Mouse (Mus musculus): Measurements from ENCODE around the gene Tmem131. TPM values are rescaled to one million over a fixed set of nuclear protein-coding genes. Genes with fewer than 3 reads are reported as not detected.

Gene Tmem131
- polyA plus RNA-seq, 1 experiment: 169 TPM

DNA sequence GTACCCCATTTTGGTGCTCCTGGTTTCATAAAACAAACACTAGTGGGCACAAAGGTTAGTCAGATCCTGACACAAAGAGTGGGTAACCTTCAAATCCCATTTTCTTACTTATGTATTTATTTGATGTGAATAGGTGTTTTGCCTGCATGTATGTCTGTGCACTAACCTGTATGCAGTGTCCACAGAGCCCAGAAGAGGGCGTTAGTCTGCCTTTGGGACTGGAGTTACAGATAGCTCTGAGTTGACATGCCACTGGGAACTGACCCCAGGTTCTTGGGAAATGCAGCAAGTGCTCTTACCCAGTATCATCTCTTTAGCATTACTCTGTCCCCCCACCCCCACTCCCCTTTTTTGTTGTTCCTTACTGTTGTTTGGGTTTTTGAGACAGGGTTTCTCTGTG, 95.4 kb downstream of the Tmem131 start:
- no peak for TF ChIP-seq POLR2A (IDR thresholded peaks at IDR 0.05; ENCODE audit: insufficient read depth, low read depth, low read length)
- no peak for TF ChIP-seq CTCF (IDR thresholded peaks at IDR 0.05; ENCODE audit: insufficient read depth, low read depth, low read length)
- H3K4me3 ChIP-seq (ENCODE audit: insufficient read depth, low read depth, low read length): no peak overlapping the region
- peaks cover 11% of the 10 kb centered on the region for H3K4me1 ChIP-seq (ENCODE audit: control insufficient read depth, insufficient read depth, low read length)
- 100% methylated on average over 1 of the region's 1 CpGs for WGBS
- H3K27ac ChIP-seq (ENCODE audit: insufficient read depth, low read depth, low read length): no peak overlapping the region

DNA sequence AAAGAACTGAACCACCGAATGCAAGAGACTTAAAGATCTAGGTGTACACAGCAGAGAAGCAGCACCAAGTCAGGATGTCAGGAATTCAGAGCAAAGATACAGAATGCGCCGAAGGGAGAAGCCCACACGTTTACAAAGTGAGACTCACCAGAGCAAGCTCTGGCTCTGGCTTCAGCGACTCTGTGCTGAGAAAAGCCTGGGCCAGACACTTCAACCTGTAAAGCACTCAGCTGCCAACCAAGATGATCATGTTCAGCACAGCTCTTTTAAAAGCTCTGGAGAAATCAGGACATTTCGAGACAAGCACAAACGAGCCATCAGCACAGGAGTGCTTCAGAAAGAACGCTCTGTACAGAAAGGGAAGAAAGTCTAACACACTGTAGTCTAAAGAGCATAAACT, 96.2 kb downstream of the Tmem131 start:
- TF ChIP-seq CTCF (IDR thresholded peaks at IDR 0.05; ENCODE audit: insufficient read depth, low read depth, low read length): no peak
- no peak for TF ChIP-seq POLR2A (IDR thresholded peaks at IDR 0.05; ENCODE audit: insufficient read depth, low read depth, low read length)
- 79% methylated on average over 8 of the region's 8 CpGs for WGBS
- H3K4me3 ChIP-seq (ENCODE audit: insufficient read depth, low read depth, low read length): no peak overlapping the region
- peaks cover 11% of the 10 kb centered on the region for H3K4me1 ChIP-seq (ENCODE audit: control insufficient read depth, insufficient read depth, low read length)
- no peak overlapping the region for H3K27ac ChIP-seq (ENCODE audit: insufficient read depth, low read depth, low read length)

DNA sequence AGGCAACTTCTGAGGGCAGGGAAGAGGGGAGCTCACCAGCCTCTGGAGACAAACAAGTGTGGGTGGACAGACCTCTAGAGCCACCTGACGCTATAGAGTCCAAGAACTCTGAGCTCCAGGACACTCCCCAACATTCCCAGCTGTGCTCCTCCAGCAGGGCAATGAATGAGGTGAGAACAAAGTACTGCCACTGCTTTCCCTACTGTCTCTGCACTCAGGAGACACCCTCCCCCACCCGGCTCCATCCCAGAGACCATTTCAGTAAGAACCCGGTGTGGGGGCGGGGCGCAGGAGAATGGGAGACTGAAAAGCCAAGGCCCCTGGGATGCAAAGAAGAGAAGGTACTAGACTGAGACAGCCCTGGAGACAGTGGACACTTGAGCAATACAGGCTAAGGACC, 98.4 kb downstream of the Tmem131 start:
- peaks cover 5% of the 10 kb centered on the region for H3K4me1 ChIP-seq (ENCODE audit: control insufficient read depth, insufficient read depth, low read length)
- H3K4me3 ChIP-seq (ENCODE audit: insufficient read depth, low read depth, low read length): no peak overlapping the region
- WGBS: 40% methylated on average over 5 of the region's 5 CpGs
- TF ChIP-seq POLR2A (IDR thresholded peaks at IDR 0.05; ENCODE audit: insufficient read depth, low read depth, low read length) (no peak), CTCF (IDR thresholded peaks at IDR 0.05; ENCODE audit: insufficient read depth, low read depth, low read length) (no peak)
- H3K27ac ChIP-seq (ENCODE audit: insufficient read depth, low read depth, low read length): no peak overlapping the region

DNA sequence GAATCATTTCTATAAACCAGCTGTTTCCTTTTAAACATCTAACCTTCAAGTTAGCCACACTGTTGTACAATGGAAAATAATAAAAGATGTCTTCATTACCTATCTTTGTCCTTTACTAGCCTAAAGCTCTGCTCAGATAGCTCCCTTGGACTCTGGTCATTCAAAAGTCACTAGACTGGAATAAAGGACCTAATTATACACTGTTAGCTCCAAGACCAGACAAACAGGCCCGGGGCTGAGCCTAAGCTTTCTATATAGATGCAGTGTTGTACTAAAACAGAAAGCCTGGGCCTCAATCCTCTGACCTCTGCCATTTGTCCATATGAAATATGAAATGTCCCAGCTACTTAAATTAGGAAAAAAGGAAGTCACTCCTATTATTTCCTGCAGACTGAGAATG, 101.7 kb downstream of the Tmem131 start:
- Histone ChIP-seq H3K4me1 (ENCODE audit: control insufficient read depth, insufficient read depth, low read length) (peaks cover 5% of the 10 kb centered on the region), H3K4me3 (ENCODE audit: insufficient read depth, low read depth, low read length) (no peak overlapping the region), H3K27ac (ENCODE audit: insufficient read depth, low read depth, low read length) (no peak overlapping the region)
- WGBS: 20% methylated on average over 1 of the region's 1 CpGs
- TF ChIP-seq POLR2A (IDR thresholded peaks at IDR 0.05; ENCODE audit: insufficient read depth, low read depth, low read length) (no peak), CTCF (IDR thresholded peaks at IDR 0.05; ENCODE audit: insufficient read depth, low read depth, low read length) (no peak)

DNA sequence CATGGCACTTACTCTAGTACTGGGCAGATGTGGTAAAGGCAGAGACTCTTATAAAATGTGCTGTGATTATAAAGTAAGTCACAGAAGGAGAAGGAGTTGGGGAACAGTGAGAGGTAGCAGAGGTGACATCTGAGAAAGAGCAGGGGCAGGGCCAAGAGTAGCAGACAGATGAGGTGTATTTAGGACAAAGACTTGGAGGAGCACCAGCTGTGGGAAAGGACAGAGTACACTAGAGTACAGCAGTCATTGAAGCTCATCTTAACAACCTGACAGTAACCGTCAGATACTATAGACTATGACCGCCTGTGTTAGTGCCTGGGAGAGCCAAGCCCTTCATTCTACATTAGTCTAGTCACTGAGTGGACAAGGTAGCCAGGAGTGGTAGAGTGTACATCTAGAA, 102.5 kb downstream of the Tmem131 start:
- 91% methylated on average over 2 of the region's 2 CpGs for WGBS
- no peak overlapping the region for H3K27ac ChIP-seq (ENCODE audit: insufficient read depth, low read depth, low read length)
- peaks cover 5% of the 10 kb centered on the region for H3K4me1 ChIP-seq (ENCODE audit: control insufficient read depth, insufficient read depth, low read length)
- TF ChIP-seq CTCF (IDR thresholded peaks at IDR 0.05; ENCODE audit: insufficient read depth, low read depth, low read length): no peak
- no peak for TF ChIP-seq POLR2A (IDR thresholded peaks at IDR 0.05; ENCODE audit: insufficient read depth, low read depth, low read length)
- no peak overlapping the region for H3K4me3 ChIP-seq (ENCODE audit: insufficient read depth, low read depth, low read length)

DNA sequence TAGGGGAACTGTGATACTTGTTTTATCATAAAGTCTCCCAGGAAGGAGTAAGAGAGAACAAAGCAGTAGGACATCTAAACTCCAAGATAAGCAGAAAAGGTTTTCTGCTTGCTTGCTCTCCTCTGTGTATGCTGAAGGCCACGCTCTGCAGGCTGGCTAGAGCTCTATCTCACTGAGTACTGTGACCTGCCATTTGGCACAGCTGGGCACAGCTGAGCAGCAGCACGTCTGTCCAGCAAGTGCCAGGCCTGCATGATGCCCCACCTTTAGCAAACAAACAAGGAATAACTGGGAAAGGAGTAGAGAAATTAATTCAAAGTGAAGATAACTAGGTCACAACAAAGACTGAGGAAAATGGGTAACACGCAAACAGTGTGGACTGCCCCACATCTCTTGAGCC, 103.6 kb downstream of the Tmem131 start:
- peaks cover under 1% of the 10 kb centered on the region for H3K4me1 ChIP-seq (ENCODE audit: control insufficient read depth, insufficient read depth, low read length)
- H3K27ac ChIP-seq (ENCODE audit: insufficient read depth, low read depth, low read length): no peak overlapping the region
- H3K4me3 ChIP-seq (ENCODE audit: insufficient read depth, low read depth, low read length): no peak overlapping the region
- TF ChIP-seq POLR2A (IDR thresholded peaks at IDR 0.05; ENCODE audit: insufficient read depth, low read depth, low read length): no peak
- WGBS: 81% methylated on average over 3 of the region's 3 CpGs

DNA sequence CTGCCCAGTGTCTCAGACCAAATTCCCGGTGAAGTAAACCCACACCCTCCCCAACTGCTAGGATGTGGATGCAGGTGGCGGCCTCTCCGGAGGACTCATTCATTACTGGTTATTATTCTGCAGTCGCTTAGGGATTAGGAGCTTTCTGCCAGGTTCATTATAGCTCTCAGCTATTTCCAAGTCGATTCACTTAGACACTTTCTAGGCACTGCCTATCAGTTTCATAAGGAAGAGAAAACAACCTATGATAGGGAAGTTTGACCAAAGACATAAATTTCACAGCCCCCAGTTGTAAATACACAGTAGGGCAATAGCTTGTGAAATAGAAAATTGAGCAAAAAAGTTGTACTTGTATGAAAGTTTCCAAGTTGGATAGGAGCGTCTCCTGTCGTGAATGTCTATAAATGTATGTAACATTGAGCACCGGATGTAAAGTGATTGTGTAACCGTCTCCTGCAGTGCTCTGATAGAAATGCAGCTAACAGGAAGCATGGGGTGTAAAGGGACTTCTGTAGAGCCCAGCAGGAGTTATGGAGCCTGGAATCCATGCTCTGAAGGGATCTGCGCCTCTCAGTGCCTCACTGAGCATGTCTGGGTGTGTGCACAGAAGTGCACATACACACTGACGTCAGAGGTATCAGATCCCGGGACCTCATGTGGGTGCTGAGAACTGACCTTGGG, 107.1 kb downstream of the Tmem131 start:
- Histone ChIP-seq H3K4me1 (ENCODE audit: control insufficient read depth, insufficient read depth, low read length) (peaks cover 1% of the 10 kb centered on the region; the same call in 1 of the 2 replicates), H3K4me3 (ENCODE audit: insufficient read depth, low read depth, low read length) (no peak overlapping the region), H3K27ac (ENCODE audit: insufficient read depth, low read depth, low read length) (no peak overlapping the region)
- 49% methylated on average over 12 of the region's 12 CpGs for whole genome bisulfite sequencing
- no peak for TF ChIP-seq CTCF (IDR thresholded peaks at IDR 0.05; ENCODE audit: insufficient read depth, low read depth, low read length)
- TF ChIP-seq POLR2A (IDR thresholded peaks at IDR 0.05; ENCODE audit: insufficient read depth, low read depth, low read length): no peak

DNA sequence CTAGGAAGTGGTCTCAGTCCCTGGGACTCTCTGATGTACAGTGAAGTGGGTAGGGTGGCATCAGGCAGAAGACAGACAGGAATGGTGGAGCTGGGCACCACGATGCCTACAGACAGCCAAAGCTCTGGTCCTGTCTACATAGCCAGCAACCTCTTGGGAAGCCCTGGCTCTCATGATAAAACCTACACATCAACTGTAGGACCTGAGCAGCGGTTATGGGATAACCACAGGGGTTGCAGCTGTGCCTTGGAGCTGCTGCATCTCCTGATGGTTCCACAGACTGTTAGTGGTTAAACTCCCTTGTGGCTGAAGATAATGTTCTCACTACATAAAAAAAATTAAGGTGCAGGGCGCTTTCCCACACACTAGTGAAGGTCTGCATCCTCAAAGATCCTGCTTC, 107.9 kb downstream of the Tmem131 start:
- no peak for TF ChIP-seq POLR2A (IDR thresholded peaks at IDR 0.05; ENCODE audit: insufficient read depth, low read depth, low read length)
- Histone ChIP-seq H3K27ac (ENCODE audit: insufficient read depth, low read depth, low read length) (no peak overlapping the region), H3K4me1 (ENCODE audit: control insufficient read depth, insufficient read depth, low read length) (peaks cover 7% of the 10 kb centered on the region), H3K4me3 (ENCODE audit: insufficient read depth, low read depth, low read length) (no peak overlapping the region)
- WGBS: 88% methylated on average over 3 of the region's 3 CpGs

DNA sequence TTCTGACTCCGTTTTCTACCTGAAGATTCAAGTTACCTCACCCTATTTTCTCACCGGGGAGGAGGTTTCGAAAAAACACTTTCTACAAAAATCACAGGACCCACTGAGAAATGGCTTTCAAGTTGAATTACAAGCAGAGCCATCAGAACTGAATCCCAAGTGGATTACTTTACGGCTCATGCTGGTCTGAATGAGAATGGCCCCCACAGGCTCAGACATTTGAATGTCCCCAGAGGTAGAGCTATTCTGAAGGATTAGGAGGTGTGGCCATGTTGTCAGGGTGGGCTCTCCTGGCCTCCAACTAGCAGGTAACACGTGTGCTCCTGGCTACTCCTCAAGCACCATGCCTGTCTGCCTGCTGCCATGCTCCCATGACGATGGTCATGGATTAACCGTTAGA, 109.4 kb downstream of the Tmem131 start:
- Histone ChIP-seq H3K27ac (ENCODE audit: insufficient read depth, low read depth, low read length) (no peak overlapping the region), H3K4me1 (ENCODE audit: control insufficient read depth, insufficient read depth, low read length) (peaks cover 7% of the 10 kb centered on the region), H3K4me3 (ENCODE audit: insufficient read depth, low read depth, low read length) (no peak overlapping the region)
- TF ChIP-seq POLR2A (IDR thresholded peaks at IDR 0.05; ENCODE audit: insufficient read depth, low read depth, low read length) (no peak), CTCF (IDR thresholded peaks at IDR 0.05; ENCODE audit: insufficient read depth, low read depth, low read length) (no peak)
- WGBS: 92% methylated on average over 7 of the region's 7 CpGs
